Mouse (Mus musculus): ENCODE data around the gene Cfap45.

The Cfap45 gene

DNA sequence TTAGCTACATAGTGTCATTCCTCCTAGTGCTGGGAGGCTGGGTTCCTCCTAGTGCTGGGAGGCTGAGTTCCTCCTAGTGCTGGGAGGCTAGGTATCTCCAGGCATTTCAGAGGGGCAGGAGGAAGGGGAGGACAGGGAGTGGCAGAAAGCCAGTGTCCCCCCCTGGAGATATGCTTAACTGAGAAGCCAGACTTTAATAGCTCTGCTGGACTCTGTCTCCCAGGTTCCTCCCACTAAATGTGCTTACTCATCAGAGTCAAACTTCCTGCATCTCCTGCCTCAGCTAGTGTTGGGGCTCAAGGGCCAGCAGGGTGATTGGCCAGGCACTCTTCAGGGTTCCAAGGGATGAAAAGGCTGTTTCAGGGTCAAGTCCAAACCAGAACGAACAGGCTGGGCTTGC is 5.2 kb upstream of the Cfap45 start:
- DNase-seq (ENCODE audit: low read depth, low spot score) = no peak

DNA sequence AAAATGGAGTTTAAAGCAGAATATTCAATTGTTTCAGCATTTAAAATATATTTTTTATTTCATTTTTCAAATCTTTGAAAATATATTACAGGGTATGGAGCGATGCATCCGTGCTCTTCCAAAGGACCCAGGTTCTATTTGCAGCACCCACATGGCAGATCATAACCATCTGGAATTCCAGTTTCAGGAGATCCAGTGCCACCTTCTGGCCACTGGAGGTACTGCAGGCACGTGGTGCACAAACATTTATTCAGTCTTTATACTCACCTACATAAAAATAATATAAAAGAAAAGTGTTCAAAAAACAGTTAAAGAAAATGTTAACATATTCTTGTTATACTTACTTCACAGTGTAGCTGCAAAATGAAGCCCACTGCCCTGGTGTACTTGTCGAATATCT is 2.6 kb upstream of the Cfap45 start:
- no peak for DNase-seq (ENCODE audit: low read depth, low spot score)

DNA sequence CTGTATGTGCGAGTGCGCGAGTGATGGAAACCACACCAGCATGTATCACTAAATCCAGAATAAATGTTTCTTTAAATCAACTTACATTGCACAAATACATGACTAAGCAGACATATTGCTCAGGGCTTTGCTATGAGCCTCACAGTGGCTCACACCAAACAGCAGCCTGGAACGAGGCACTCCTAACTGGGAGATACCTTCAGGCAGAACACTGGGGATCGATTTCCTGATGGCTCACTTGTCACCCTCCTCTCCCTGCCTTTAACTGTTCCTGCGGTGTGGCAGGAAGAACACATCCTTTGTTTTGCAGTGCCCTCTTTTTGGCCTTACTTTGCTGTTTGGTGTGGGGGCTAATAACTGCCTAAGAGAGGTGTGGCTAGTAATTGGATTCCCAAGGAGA is 957 bp upstream of the Cfap45 start:
- no peak for DNase-seq (ENCODE audit: low read depth, low spot score)

DNA sequence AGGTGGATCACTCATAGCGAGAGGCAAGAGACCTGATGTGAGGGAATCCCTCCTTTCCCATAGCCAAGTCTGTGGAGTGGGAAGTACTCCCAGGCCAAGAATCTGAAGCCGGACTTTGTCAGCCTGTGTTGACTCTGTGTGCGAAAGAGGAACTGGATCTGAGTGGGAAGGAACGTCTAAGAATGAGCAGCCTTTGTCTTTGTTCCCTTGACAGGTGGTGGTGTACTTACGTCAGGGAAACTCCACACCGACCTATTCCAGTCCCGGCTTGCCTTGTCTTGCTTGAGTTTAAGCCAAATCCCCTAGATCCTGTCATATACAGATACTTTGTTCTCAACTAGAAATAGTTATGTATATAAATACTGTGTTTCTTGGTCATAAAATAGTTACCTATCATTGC is 1.9 kb downstream of the Cfap45 start:
- DNase-seq (ENCODE audit: low read depth, low spot score) = no peak

DNA sequence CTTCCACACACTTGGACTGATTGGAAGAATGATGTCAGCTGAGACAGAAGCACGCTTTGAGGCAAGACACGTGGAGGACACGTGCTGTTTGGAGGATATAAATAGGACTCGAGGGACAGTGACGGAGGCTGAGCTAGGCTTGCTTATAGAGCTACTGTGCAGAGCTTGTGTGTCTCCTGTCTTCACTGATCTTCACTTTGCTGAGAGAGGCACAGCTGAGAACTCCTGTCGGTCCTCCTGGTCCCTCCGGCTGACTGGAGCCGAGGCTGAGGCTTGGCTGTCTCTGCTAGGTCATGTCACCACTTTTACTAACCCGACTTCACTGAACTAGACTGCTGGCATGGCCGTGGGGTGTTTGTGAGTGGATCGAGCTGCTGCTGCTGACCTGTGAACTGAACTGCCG is 3.1 kb downstream of the Cfap45 start:
- DNase-seq (ENCODE audit: low read depth, low spot score) = peak; percentile 39

DNA sequence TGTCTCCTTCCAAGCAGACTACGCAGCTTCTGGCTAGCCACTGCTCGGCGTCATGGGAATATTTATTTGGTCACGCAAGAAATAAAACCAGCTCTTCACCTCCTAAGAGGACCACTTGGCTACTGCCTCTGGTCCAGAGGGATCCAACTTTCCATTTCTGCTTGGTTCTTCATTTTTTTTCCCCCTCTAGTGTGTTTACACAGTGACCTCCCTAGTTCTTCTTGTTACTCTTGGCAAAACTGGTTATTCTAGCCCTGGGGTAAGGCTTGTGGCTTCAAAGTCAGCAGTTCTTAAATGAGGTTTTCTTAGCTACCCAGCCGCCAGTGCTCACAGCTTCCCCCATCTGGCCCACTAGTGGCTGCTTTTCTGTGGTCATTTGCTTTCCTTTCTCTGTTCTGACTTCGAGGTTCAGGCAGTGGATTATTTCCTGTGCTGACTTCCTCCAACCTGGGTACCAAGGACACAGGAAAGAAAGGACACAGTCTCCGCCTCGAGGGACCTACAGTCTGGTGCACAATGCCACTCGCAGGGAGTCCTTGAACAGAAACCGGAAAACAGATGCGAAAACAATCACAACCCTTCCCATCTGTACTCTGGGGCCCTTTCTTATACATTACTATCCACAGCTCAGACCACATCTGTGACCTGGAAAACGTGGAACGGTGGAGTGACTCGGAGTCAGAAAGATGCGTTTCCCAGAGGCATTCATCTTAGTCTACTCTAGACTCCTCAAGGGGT is 4.6 kb downstream of the Cfap45 start:
- DNase-seq (ENCODE audit: low read depth, low spot score) = peak; percentile 52

DNA sequence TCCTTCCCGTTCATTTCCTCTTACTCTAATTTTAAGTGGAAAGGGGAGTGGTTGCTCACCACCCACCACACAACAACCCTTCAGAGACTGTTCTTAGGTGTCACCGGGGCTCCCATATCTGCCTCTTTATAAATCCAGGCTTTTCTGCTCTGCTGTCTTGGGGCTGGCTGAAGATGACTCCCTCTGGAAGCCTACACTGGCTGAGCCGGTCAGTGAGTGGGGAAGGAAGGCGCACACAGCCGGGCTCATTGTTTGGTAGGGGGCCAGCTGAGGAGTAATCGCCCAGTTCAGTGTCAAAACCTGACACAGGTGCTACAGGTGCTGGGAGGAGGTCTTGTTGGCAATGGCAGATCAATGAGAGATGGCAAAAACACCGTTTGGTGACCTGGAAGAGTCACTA is 5.4 kb downstream of the Cfap45 start:
- no peak for DNase-seq (ENCODE audit: low read depth, low spot score)

DNA sequence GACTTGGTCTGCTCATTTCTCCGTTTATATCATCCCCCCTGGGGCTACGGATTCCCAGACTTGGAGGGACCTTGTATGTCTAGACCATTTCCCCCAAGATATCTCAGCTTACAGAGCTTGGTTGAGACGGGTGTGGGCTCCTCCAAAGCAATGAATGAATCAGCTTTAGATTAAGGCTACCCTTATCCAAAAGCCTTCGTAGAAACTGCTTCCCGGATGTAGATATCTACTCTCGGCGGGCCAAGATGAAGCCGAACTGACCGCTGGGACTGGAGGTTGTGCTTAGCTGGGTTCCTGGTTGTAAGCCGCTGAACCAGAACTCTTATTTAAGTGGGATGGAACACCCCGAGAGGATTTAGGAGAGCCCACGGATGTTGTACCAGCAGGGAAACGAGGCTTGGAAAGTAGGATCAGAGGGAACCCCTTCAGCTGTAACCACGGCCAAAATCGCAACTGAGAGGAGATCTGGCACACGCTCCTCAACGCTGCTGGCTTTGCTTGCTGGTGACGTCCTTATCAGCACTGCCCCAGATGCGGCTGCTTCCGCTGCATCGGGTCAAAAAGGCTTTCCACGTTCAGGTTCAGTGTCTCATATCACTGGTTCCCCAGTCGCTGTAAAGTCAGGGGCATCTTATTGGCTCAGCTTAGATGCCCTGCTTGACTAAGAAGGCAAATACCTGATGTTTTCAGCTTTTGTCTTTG is 5.9 kb downstream of the Cfap45 start:
- DNase-seq (ENCODE audit: low read depth, low spot score) = no peak

DNA sequence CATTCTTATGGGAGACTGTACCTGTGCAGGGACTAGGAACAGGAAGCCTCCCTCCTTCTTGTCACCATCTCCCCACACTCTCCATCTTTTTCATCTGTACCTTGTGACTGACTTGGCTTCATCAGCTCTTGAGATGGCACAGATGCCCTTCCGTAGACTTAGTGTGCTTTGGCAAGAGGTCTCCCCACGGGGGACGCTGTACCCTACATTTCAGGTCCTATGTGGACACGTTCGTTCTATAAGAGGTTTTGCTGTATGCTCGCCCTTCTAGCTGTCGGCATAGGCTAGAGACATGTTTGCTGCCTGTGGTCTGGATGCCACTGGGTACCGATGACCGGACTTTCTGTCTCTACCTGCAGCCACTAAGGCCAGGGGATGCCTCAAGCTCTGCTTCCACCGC is 6.8 kb downstream of the Cfap45 start:
- DNase-seq (ENCODE audit: low read depth, low spot score) = no peak

DNA sequence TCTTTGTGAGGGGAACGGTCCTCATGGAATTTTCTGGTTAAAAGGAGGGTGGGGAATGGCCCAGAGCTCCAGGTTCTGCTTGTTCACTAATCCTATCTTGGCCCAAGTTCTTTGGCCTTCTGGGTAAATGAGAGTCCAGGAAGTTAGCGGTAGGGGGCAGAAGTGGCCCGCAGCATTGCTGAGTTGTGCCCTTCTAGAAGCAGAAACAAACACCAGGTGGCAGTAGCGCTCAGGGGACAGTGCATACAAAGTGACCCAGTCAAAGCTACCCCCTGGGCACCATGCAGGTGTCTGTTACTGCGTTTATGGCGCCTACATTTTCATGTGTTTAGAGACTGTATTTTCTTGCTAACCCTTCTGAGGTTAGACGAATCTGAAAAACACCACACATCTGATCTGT is 8.1 kb downstream of the Cfap45 start:
- peak; percentile 92 for DNase-seq (ENCODE audit: low read depth, low spot score)

DNA sequence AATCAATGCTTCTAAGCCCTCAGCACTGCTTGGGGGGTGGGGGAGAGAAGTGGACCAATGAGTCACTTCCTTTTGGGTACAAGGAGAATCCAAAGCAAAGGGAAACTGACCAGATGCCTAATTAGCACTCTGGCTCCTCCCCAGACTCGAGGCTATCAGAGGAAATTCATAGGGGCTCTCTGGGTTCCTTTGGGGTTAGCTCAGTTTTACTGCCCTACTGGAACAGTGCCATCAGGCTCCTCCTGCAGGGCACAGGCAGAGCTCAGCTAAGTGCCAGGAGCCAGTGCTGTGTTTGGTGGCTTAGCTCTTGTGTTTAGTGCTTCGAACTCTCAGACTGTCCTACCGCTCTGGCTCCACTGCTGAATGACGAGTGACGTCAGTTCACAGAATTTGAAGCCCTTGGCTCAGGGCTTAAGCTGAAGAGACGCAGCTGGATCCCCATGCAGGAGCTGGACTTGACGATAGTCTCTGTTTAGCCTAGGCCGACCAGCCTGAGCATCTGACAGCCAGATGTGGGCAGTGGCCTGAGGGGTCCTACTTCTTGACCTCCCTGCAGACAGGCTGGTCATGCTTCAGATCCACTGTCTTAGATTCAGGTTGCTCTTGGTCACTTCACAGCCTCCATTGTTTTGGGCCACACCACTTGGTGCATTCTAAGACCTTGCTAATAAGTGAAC is 10.1 kb downstream of the Cfap45 start:
- DNase-seq (ENCODE audit: low read depth, low spot score) = no peak

DNA sequence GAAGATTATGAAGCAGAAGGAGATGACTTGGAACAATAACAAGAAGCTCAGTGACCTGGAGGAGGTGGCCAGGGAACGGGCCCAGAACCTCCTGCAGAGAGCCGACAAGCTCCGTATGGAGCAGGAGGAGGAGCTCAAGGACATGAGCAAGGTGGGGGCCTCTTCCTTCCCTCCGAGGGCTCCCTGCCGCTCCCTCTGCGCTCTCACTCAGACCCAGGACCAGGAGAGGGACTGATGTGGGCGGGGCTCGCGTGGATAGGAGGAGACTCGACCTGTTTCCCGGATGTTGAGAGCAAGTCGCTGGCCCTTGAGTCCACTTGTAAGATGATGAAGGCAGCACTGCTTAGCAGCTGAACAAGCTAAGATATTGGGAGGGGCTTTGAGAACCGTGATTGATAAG is 11.9 kb downstream of the Cfap45 start:
- DNase-seq (ENCODE audit: low read depth, low spot score) = peak; percentile 73

DNA sequence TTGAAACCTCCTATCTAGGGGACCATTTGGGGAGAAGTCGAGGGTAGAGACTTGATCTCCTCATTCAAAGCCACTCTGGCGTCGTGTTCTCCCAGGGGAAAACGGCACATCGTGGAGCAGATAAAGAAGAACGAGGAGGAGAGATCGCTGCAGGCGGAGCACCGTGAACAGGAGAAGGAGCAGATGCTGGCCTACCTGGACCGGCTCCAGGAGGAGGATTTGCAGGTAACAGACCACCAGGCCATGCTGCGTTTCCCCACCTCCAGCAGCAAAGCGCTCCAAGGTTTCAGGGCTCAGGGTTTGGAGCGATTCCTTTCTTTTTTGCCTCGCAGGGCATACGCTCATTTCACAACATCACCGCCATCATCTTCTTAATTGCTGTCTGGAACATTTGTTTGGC is 14.5 kb downstream of the Cfap45 start:
- no peak for DNase-seq (ENCODE audit: low read depth, low spot score)

DNA sequence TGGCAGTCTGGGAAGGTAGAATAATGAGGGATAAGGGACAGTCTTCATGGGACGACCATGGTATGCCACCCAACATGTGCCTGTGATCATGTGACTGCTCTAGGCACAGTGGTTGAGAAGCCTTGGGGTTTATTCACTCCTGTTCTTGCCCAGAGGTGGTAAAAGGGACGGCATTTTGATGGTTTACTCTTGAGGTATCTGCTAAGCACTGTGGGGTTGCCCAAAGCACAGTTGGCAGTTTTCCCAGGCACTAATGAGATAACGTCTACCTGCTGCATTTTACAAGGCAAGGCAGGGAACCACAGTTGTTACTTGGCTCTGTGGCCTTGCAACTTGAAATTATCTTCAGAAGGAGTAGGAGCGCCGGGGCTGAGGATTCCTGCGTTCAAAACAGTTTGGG is 19.2 kb downstream of the Cfap45 start:
- peak; percentile 25 for DNase-seq (ENCODE audit: low read depth, low spot score)

DNA sequence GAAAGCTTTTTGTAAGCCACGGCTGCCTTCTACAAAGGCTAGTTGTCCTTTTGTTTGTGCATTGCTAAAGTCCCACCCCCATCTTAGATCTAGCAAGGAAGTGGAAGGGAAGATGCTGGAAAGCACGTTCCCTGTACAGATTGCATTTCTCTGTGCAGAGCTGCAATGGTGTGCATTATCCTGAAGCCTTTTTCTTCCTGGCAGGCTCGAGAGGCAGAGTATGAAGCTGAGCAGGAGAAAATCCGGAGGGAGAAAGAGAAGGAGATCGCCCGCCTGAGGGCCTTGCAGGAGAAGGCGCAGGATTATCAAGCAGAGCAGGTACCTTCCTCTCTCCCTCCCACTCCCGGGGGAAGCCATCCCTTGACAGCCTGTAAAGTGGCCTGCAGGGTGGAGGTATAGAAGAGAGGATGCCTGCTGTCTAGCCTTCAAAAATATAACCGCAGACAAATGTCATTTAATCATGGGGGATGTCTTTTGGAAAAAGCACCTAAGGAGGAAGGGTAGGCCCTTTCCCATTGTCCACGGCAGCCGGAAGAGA is 19.8 kb downstream of the Cfap45 start:
- no peak for DNase-seq (ENCODE audit: low read depth, low spot score)

DNA sequence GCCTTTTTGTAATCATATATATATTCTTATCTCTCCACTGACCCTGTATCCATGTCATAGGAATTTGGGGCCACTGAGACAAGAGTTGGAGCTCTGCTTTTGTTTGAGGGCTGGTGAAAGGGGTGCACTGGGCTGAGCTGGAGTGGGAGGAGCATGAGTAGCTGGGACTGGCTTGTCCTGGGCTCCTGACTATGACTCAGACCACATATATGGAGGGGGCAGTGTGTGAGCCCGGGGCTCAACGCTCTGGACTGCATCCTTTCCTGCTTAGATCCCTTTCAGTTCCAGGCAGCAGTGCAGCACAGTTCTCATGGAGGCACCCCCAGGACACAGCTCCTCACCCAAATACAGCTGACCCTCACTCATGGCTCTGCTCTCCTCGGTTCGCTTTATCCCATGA is 25.5 kb downstream of the Cfap45 start:
- DNase-seq (ENCODE audit: low read depth, low spot score) = no peak

DNA sequence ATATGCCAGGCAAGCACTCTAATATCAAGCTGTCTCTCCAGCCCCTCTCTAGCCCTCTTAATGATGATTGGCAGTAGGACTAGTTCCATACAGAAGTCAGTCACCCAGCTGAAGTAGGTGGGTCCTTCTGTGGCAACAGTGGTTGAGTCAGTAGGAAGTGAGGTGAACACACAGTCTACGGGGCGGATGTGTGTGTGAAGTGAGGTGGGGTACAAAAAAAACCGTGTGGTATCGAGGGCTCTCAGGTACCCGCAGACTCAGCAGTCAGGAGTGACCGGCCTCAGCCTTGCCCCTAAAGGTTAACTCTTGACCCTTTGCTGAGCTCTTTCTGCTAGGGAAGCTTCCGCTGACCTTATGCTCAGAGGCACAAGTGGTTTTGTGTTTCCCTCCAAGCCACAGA is 27.9 kb downstream of the Cfap45 start:
- no peak for DNase-seq (ENCODE audit: low read depth, low spot score)

DNA sequence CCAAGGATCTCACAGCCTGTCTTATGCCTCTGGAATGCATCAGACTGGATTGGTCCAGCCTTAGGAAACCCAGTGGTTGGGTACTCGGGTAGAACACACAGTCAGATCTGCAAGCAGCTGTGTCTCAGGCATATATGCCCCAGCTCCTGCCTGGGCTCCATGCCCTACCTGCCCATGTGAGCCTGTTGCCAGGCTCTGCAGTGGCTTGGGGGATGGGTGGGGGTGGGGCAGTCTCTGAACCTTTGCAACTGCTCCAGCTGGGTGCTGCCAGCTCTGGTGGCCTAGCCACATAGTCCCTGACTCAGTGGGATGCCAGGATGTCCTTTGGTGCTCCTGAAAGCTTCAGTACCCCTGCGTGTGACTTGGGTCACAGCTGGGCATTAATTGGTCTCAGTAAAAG is 28.7 kb downstream of the Cfap45 start:
- no peak for DNase-seq (ENCODE audit: low read depth, low spot score)

DNA sequence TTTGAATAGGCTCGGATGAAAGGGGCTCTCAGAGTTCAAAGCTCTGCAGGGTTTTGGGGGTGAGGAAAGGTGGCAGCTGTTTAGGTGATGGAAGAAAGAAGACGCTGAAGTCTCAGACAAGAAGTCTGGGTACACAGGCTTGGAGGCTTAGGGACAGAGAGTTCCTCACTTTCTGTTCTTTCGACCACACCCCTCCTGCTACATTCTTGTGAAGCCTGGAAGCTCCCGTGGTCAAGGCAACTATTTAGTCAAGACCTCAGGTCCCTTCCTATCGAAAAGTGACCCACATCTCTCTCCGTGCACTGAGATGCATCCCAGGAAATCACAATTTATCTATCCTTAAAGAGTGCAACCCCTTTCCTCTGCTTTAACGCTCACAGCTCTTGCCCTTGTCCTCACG is 29.1 kb downstream of the Cfap45 start:
- no peak for DNase-seq (ENCODE audit: low read depth, low spot score)

DNA sequence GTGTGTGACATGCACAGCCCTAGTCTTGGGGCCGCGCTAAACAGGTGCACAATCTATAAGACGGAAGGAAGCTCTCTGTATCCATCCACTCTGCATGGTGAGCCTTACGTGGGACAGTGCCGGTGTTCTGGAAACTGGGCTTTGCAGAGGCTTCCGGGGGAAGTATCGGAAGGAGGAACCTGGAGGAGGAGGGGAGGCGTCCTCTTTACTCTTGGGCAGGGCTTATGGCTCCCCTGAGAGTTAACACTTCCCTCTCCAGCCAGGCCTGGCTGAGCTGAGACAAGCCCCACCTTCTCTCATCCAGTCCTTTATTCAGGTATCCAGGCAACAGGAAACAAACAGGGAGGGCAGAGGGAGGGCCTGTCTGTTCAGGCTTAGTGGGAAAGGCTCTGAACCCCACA is 29.9 kb downstream of the Cfap45 start:
- DNase-seq (ENCODE audit: low read depth, low spot score) = peak; percentile 83

DNA sequence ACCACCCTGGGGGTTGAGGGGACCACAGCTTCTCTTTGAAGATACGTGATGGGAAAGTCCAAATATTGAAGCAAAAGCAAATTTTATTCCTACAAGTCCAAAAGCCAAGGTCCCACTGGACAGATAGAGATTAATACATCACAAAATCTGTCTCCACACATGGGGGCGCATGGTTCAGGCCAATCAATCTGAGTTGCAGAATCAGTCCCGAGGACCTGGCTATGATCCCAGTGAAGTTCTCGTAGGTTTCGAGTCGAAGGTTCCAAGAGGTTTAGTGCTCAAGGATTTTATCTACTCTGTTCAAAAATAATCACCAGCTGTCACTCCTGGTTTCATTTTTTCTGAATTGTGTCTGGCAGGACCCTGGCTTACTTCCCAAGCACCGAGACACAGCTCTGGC is 30.4 kb downstream of the Cfap45 start:
- DNase-seq (ENCODE audit: low read depth, low spot score) = no peak

DNA sequence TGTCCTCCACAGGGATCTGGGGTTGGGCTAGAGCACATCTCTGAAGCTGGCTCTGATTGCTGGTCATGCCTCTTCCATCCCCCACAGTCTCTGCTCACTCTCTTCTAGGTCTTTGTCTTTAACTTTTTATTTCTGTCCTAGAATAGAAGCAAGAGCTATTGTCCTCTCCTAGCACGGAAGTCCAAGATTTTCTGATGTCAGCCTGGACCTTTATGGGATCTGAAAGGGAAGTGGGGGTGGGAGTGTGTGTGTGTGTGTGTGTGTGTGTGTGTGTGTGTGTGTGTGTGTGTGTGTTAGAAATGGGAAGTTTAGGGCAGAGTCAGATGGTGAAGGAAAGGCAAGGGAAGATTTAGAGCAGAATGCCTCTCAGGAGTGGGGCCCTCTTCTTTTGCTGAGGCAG is 32.0 kb downstream of the Cfap45 start:
- no peak for DNase-seq (ENCODE audit: low read depth, low spot score)

DNA sequence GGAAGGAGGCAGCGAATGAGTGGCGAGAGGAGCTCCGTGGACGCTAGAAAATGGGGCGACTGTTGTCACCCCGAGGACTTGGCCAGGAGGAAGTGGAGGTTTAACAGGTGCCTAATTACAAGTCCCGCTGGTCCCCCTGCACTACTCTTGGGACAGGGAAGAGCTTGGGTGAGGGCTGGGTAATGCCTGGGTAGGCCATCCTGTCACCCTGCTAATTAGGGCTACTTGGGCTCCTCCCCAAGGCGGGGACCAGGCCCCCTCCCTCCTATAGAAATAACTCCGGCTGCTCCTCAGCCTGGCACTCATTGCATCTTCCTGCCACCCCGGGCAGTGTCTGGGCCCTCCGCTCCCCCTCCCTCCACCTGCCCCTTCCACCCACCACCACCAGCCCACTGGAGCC is 35.0 kb downstream of the Cfap45 start, which contains the start of gene Vsig8:
Gene Vsig8, plus strand, starts transcription at position 301 of the 400 bp plus-strand sequence.
- no peak for DNase-seq (ENCODE audit: low read depth, low spot score)

Data from brain, adult 2 months (tissue).